Mouse (Mus musculus): Measurements from ENCODE around the gene Olfr1085.

DNA sequence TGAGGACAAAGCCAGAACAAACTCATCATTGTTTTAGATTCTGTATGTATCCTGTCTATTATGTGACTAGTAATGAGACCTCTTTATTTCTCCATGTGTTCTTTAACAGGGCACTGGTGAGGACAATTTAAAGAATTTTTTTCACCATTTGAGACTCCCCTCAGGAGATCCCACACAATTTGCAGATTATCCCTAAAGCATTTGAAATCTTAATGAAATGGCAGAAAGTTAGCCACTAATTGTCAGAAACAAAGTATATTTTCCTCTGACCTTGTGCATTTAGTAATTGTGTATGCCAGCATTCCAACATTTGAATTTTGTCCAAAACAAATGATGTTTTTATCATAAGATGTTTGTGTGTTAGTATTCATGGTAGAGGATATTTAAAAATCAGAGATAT is 36.5 kb upstream of the Olfr1085 start, which contains the start of gene Olfr1087:
- no peak for TF ChIP-seq CTCF (IDR thresholded peaks at IDR 0.05; ENCODE audit: low read depth)
- no peak for TF ChIP-seq EP300 (IDR thresholded peaks at IDR 0.05; ENCODE audit: low read depth)

All from liver, embryonic 14.5 days (tissue).